Mouse (Mus musculus) lung, postnatal 25 days (tissue): ENCODE measurements around the gene Fpr2.
A peak's percentile ranks its signal among the peaks of the same experiment; 100 is the strongest.
"Not testable (repeated sequence)": the region's sequence is repeated elsewhere in the genome, so short reads cannot be mapped to it uniquely, and the experiment has no call there.

Experiments used
- DNase-seq: peaks from one replicate; pipeline ENCODE4 v3.0.0; 2022; ENCODE audit warnings: low spot score

Gene Fpr2

GRCm38 (mm10) chr17:17887774-17888248 lies at the start of gene Fpr2, which contains the start of gene Fpr3:
TSS of gene Fpr2 (plus strand) at chr17:17887824.
TSS of gene Fpr3 (plus strand) at chr17:17887852.
- DNase-seq, result no peak

- peak; percentile 98 for DNase-seq
These were observed 49.5 kb upstream of the Fpr2 start for GRCm38 (mm10) chr17:17837919-17838701.

- no peak for DNase-seq
These were observed 48.3 kb upstream of the Fpr2 start for GRCm38 (mm10) chr17:17839276-17839675.

- no peak for DNase-seq
These were observed 46.8 kb upstream of the Fpr2 start for GRCm38 (mm10) chr17:17840796-17841195.

- no peak for DNase-seq
These were observed 43.9 kb upstream of the Fpr2 start for GRCm38 (mm10) chr17:17843534-17844261.

GRCm38 (mm10) chr17:17844606-17845005 lies 43.0 kb upstream of the Fpr2 start:
- not testable (repeated sequence) for DNase-seq

GRCm38 (mm10) chr17:17845187-17846027 lies 42.2 kb upstream of the Fpr2 start:
- DNase-seq, result no peak

GRCm38 (mm10) chr17:17848988-17849387 lies 38.6 kb upstream of the Fpr2 start:
- no peak for DNase-seq

- no peak for DNase-seq
These were observed 37.5 kb upstream of the Fpr2 start for GRCm38 (mm10) chr17:17849906-17850712.

GRCm38 (mm10) chr17:17855064-17855838 lies 32.4 kb upstream of the Fpr2 start, which contains the start of gene Has1:
TSS of gene Has1 (minus strand) at chr17:17855205.
- no peak for DNase-seq

GRCm38 (mm10) chr17:17856612-17857011 lies 31.0 kb upstream of the Fpr2 start:
- DNase-seq, result peak; percentile 23

- no peak for DNase-seq
These were observed 30.2 kb upstream of the Fpr2 start for GRCm38 (mm10) chr17:17857446-17857845.

- no peak for DNase-seq
These were observed 27.5 kb upstream of the Fpr2 start for GRCm38 (mm10) chr17:17860110-17860509.

GRCm38 (mm10) chr17:17862360-17862759 lies 25.3 kb upstream of the Fpr2 start:
- peak; percentile 38 for DNase-seq

- peak; percentile 37 for DNase-seq
These were observed 22.5 kb upstream of the Fpr2 start for GRCm38 (mm10) chr17:17865168-17865567.

GRCm38 (mm10) chr17:17866801-17867469 lies 20.7 kb upstream of the Fpr2 start:
- DNase-seq, result no peak

GRCm38 (mm10) chr17:17870892-17871550 lies 16.6 kb upstream of the Fpr2 start:
- no peak for DNase-seq

- DNase-seq, result peak; percentile 28
These were observed 15.9 kb upstream of the Fpr2 start for GRCm38 (mm10) chr17:17871697-17872096.

GRCm38 (mm10) chr17:17879347-17879746 lies 8.3 kb upstream of the Fpr2 start:
- no peak for DNase-seq
